Mouse (Mus musculus): Measurements from ENCODE around the gene Gm28308. TPM values are rescaled to one million over a fixed set of nuclear protein-coding genes. Genes with fewer than 3 reads are reported as not detected.
A peak's percentile ranks its signal among the peaks of the same experiment; 100 is the strongest.

The Gm28308 gene
- total RNA-seq, 2 experiments from 2014 or later, result not detected

DNA sequence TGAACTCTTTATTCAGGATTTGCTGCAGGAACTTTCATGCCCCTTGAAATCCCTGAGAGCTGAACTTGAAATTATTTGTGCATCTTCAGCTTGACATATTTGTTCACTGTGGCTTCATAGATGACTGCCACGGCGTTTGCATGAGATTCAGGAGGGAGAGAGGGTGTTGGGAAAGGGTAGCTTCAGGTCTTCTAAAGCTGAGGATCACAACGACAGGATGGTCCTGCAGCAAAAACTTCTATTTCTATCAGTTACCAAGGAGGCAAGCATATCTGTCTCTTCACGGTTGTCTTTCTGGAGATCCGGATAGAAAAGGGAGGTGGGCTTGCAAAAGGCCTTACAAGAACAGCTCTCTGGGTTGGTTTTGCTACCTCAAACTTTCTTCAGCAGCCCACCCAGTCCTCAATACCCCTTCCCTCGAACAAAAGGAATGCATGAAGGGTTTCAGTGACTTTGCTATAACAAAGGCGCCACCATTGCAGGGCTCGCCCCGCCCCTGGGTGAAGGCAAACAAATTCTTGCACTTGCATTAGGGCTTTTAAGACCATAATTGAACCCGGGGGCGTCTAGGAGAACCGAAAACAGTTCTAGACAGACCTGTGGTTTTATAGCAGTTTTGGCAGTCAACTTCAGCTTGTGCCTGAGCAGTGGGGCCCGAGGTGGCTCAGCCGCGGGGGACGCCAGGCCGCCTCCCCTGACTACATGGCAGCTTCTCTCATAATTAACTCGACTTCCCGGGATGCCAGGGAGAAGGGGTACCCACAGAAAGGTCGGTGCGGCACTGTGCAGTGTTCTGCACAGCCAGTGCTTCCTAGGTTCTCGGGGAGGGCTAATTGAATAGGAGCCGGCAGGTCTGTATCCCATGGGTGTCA lies 34.9 kb upstream of the Gm28308 start:
- ATAC-seq (replicated peaks; ENCODE audit: poor library complexity, severe bottlenecking), result no peak

DNA sequence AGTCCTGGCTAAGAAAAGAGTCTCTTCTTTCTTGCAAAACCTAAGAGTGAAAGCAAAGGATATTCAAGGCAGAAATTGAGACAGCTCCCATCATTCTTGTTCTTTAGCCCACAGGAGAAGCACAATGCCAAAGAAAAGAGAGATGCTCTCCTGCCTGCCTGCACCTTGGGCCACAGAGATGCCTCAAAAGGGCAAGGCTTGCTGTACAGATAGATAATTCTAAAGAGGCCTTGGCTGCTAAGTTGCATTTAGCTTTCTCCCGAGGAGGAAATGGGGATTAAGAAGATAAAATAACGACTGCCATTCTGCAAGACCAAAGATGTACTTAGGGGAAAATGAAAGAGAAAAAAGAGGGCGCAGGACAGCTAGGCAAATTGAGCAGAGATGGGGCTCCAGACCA lies 33.8 kb upstream of the Gm28308 start:
- no peak for ATAC-seq (replicated peaks; ENCODE audit: poor library complexity, severe bottlenecking)

DNA sequence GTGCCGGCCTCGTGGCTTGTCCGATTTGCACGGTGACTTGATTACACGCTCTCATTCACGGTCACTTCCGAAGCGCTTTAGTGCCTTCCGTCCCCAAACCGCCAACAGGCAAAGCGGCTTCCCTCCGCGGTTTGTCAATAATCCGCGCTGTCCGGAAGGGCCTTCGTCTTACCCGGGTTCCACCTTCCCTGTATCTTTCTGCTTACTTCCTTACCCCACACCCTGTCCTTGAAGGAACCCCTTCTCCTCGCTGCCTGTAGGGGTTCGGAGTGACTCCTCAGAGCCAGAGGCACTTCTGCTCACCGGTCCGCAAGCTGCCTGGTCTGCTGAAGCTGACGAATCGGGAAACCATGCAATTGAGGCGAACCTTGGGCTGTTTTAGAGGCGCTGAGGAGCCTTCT lies 33.3 kb upstream of the Gm28308 start:
- ATAC-seq (replicated peaks; ENCODE audit: poor library complexity, severe bottlenecking), result peak; percentile 76

DNA sequence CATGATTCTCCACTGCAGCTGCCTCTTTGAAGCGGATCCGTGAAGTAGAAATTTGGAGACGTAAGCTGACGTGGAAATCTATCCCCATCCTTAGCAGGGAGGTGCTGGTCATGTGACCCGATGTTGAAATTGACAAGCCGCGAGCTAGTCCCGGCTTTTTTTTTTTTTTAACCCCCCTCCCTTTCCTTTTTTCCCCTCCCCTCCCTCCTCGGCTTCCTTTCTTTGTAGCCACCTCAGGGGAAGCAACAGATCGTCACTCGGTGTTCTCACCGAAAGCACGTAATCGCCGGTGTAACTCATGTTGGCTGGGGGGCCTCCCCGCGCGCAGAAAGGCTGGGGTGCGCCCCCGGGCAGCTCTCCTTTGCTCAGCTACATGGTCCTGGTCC lies 32.6 kb upstream of the Gm28308 start, which contains the start of gene Hoxa11:
TSS of gene Hoxa11 (minus strand) at position 54 of the 386 bp plus-strand sequence.
- peak; percentile 15; the same call in 1 of the 2 replicates for ATAC-seq (replicated peaks; ENCODE audit: poor library complexity, severe bottlenecking)

DNA sequence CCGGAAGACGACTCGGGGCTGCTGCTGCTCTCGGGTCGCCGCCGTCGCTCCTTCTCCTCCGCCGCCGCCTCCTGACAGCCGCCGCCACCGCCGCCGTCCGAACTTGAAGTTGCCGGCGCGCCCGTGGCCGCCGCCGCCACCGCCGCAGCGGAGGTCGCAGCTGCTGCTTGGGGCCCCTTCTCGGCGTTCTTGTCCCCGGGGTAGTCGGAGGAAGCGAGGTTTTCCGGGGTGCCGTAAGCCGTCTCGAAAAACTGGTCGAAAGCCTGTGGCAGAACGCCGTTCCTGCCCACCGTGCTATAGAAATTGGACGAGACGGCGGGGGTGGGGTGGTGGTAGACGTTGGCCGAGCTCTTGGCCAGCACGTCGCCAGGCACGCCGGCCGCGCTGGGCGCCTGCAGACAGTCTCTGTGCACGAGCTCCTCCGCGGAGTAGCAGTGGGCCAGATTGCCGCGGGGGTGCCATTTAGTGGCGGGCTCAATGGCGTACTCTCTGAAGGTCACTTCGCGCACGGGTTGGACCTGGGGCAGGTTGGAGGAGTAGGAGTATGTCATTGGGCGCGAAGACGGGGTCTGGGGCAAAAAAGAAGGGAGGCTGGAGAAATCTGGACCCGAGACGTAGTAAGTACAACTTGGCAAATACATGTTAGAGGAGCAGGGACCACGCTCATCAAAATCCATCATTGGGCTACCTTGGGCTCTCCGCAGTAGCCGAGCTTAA lies 32.1 kb upstream of the Gm28308 start:
- 0 out of 2 replicates have a peak, but pooled peaks have one; percentile 10 for ATAC-seq (replicated peaks; ENCODE audit: poor library complexity, severe bottlenecking)

DNA sequence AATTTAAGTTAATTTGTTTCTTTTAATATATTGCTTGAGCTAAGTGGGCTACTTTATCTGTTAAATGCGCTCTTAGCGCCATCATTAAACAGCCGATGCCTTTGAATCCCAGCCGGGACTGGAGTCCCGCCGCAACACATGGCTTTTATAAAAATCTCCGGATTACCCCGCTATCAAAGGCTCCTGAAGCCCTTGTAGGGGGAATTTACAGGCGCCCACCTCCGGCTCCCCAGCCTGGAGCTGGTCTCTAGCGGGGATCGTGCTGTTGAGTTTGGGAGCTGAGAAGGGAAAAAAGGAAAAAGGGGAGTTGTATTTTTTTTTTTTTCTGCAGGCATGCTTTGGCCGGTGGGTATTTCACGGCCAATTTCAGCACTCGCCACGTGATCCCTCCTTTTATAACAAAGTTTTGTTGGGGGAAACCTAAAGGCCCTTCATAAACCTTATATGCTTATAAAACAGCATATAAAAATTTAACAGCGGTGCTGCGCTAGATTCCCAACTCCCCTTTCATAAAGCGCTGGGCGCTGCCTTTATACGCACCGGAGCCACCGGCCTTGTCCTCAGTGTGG lies 31.4 kb upstream of the Gm28308 start:
- ATAC-seq (replicated peaks; ENCODE audit: poor library complexity, severe bottlenecking), result no peak

DNA sequence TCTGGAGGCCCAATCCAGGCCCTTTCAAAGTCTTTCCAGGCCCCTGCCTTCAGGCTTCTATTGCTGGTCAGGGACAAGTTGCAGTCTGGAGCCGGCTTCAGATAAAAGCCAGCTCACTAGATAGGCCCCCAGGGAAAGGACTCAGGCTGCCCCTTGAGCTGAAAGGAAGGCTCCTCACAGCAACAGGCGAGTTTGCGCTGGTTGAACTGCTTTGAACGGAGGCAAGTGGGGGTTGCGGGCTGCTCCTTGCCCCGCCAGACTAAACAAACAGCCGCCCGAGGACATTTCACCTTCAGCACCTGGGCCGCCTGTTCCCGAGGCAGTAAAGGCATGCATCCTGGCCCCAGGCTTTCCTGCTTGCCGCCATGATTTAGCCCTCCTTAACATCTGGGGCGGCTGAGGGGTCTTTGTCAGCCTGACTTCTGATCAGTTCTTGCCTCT lies 30.6 kb upstream of the Gm28308 start:
- no peak for ATAC-seq (replicated peaks; ENCODE audit: poor library complexity, severe bottlenecking)

DNA sequence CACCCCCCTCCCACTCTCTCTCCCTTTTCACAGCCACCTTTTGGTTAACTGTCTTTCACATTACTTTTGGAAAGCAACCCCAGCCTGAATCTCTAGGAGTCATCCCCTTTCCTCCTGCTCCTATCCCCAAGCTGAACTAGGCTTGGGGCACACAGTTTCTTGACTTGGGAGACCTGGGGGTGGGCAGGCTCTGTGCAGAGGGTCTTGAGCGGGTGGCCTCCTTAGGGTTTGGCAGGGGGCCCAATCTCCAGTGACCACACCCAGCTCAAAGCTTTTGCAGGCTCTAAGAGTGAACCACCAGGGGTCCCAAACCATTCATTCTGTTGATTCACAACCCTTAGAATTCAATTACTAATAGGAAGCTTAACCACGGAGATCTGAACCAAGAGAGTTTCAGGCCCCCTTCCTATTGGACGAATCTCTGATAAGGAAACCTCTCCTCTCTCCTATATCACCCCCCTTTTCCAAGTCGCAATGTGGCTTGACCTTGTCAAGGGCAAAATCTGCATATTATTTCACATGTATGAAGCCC lies 29.7 kb upstream of the Gm28308 start:
- no peak for ATAC-seq (replicated peaks; ENCODE audit: poor library complexity, severe bottlenecking)

DNA sequence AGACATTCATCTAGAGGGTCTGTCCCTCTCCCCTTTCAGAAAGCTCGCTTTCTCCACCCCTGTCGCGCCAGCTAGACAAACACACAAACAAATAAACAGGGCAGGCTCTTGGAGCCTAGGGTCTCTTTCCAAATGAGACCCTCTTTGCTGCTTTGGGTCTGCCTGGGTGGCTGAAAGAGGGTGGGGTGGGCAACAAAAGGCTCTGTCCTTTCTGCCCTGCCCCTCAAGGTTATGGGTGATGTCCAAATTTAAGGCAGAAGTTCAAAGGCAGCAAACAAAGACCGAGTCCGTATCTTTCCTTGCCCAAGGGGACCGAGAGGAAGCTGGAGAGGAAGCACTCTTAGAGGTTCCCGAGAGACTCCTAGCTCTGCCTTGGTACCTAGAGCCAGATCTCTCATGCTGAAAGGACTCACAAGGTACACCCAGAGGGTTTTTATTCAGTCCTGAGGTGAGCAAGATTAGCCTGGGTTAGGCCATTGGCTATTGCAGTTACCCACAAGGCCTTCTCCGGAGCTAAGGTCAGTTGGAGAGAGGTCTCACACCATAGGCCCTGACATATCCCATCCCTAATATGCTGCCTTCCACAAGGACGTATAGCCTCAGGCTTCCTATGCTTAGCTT lies 28.0 kb upstream of the Gm28308 start:
- no peak for ATAC-seq (replicated peaks; ENCODE audit: poor library complexity, severe bottlenecking)

DNA sequence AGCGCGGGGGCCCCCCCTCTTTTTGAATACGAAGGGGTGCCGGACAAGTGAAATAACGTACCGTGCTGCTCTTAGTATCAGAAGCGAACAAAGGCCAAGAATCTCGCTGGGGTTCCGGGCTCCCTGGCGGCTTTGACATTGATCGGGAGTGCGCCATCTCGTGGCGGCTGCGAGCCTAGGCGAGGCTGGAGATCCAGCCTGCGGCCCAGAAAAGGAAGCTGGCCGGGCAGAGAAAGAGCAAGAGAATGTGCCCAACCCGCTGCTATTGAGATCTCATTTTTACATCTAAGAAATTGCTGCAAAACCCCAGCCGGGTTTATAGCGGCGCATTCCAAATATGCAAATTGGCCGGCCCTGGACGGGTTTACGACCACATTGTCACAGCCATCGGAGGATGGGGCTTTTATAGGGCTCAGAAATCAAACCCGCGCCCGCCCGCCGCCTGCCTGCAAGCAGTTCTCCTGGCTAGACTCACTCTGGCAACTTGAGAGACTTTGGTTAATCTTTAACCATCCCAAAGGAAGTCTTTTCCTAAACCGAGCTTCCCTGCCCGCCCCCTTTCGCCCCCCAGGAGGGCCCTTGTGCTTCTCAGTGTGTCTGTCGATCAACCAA lies 27.4 kb upstream of the Gm28308 start, which contains the start of gene Hoxa10:
TSS of gene Hoxa10 (minus strand) at position 466 of the 612 bp plus-strand sequence.
- ATAC-seq (replicated peaks; ENCODE audit: poor library complexity, severe bottlenecking), result peak; percentile 83

DNA sequence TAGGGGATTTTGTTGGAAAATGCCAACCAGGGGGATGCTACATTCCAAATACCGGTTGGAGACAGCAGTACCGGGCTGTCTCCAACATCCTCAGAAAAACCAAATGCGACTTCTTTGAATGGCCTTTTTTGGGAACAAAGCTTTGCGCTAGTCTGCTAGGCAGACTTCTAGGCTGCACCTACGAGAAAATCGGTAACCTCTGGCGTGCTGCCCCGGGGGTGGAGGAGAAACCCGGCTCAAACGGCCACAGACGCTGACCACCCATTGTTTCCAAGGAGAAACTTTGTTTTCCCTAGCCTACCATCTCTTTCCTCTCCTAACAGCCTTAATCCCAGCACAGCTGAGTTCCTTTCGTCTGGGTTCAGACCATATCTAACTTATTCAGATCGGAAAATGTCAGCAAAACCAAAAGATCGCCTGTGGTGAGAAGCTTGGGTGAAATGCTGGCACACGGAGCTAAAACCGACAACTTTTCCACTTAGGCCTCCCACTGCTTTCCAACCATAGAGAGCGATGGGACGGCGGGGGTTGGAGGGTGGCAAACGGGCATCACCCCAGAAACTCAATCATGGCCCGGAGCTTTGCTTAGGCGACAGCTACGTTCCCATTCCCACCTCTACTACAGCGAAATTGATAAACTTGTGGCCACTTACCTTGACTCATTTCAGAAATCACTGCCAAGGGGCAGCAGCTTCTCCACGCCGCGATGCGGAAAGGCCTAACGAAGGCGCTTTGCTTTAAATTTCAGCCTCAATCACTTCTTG lies 26.7 kb upstream of the Gm28308 start:
- no peak for ATAC-seq (replicated peaks; ENCODE audit: poor library complexity, severe bottlenecking)

DNA sequence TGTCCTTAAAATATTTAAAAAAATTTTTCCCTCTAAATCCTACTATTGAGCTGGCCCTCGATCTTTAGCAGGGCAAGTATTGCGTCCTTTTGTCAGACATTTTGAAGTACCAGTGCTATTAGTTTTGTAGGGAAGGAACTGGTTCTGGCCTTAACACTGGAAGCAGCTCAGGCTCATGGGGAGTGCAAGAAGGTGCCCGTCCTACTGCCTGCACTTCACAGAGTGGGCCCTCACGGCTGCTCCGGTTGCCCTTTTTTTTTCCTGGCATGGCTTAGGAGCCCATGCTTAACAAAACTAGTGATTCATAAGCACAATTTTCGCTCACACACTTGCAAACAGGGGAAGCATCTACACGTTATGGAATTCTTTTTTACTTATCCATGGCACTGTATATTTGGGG lies 25.8 kb upstream of the Gm28308 start:
- no peak for ATAC-seq (replicated peaks; ENCODE audit: poor library complexity, severe bottlenecking)

DNA sequence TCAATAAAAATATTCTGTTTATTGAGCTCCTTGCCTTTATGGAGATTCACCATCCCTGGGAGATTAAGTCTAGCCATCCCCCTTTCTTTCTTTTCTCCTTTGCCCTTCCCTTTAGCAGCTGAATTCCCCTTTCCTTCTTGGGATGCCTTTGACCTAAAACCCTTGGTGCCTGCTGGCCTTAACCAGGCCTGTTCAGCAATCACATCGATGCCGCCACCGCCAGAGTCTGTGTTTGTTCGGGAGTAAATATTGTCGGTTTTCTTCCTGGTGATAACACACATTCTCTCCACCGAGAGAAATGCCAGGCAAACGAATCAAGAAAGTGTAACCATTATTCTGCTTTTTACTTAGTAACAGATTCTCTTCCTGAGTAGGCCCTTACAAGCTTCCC lies 25.0 kb upstream of the Gm28308 start:
- no peak for ATAC-seq (replicated peaks; ENCODE audit: poor library complexity, severe bottlenecking)

DNA sequence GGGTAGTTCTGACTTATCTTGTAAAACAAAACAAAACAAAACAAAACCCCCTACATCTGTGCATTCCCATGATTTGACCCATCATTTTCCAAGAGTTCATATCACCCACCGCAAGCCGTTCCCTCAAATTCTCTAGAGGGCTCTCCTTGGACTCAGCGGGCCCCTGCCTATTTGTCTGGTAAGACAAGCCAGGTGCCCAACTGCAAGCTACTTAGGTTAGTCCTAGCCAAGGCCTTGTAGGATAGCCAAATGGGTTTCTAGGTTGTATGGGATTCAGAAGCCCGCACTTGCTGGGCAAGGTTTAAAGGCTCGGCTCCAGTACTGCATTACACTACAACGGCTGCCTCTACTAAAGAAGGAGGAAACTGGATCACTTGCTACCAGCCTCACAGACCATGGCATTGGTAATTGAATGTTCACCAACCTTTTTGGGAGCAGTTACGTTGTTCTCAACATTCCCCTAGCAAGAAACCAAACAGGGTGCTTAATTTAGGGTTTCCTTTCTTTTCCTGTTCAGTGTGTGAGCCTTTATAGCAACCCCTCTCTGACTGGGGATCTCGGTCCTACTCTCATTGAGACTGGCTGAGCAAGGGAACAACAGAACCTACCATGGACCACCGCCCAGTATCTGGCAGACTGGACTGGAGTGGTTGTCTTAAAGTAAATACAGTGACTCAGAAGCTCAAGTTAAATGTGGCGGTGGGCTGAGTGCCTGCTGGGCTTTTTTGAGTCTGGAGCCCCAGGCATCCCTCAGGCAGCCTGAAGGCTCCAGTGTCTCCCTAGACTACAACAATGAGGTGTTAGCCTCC lies 24.4 kb upstream of the Gm28308 start:
- ATAC-seq (replicated peaks; ENCODE audit: poor library complexity, severe bottlenecking), result no peak

DNA sequence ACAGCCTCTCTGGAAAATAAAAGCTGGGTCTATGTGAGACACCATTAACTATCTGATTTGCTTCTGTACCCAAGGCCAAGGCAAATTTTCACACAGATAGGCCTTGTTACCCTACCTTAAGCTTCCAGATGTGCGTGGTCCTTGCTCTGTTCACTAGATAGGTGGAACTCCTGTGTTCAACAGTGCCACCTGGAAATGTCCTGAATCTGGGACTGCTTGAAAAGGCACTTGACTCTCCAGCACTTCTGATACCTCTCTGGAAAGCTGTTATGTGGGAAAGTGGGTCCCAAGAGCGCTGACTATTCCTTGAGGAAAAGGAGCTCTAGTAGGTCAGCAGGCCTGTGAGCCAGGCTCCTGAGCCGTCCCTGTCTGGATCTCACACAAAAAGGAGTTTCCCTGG lies 23.7 kb upstream of the Gm28308 start:
- no peak for ATAC-seq (replicated peaks; ENCODE audit: poor library complexity, severe bottlenecking)

DNA sequence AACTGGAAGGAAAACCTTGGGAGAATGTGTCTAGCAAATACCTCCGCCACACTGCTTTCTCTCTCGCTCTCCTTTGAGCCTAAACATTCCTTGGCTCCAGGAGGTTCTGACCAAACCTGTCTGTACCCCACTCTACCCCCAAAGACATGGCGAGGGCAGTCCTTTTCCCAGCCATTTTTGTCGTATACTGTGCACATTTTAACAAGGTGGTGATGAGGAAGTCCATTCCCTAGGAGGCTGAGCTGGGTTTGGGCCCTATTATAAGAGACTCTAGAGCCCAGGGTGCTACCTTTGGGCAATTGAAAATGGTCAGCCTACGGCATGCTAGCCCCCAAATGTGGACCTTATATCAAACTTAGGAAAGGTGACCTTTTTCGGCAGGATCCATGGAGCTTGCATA lies 22.7 kb upstream of the Gm28308 start:
- ATAC-seq (replicated peaks; ENCODE audit: poor library complexity, severe bottlenecking), result no peak

DNA sequence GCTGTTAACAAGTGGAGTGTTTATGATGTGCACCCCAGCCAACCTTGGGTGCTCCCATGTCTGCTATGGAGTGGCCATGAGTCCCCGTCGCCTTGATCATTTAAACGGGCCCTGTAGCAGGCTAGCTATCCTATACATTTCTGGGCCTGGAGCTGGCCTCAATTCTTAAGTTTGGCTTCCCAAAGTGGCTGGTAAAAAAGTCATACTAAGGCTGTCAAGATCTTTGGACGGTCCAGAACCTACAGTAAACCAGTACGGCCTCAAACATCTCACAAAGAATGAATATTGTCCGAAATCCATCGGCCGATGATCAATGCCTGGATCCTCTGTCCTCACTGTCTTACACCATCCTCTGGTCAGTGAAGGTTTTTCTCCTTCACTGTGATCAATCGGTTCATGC lies 22.1 kb upstream of the Gm28308 start:
- no peak for ATAC-seq (replicated peaks; ENCODE audit: poor library complexity, severe bottlenecking)

DNA sequence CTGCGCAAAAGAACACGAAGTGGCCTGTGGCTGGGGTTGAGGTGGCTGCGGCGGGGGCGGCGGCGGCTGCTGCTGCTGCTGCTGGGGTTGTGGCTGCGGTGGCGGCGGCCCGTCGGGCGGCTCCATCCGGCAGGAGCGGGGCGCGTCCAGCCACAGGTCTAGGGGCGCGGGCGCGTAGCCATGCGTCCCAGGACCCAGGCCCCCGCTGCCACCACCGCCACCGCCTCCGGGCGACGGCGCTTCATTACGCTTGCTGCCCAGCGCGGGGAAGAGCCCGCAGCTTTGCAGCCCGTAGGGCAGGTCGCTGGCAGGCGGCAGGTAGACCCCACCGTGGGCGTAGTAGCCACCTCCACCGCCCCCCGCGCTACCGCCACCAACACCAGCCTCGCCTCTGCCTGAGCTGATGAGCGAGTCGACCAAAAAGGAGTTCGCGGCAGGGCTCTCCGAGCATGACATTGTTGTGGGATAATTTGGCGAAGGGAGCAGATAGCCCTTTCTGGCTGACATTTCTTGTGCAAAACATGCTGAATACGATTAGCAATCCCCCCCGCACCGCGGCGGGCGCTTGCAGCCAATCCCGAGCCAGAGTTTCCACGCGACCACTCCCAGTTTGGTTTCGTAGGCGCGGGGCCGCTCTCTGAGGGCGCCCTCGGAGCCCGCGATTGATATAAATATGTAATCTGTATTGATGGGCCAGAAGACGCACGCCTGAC lies 21.4 kb upstream of the Gm28308 start:
- ATAC-seq (replicated peaks; ENCODE audit: poor library complexity, severe bottlenecking), result 0 out of 2 replicates have a peak, but pooled peaks have one; percentile 2

All from granulocyte monocyte progenitor cell, adult 5-6 weeks (primary cell).